Mouse (Mus musculus) spleen, embryonic (tissue): ENCODE results near the gene Ptcd2.

ENCODE experiments used
- CTCF ChIA-PET: fragments of 350-600 bp; sonication (Branson Sonifier 250); formaldehyde crosslinking; loops from one replicate; lab custom pipeline; 2022; lab: Charles Lee

Gene Ptcd2

GRCm38 (mm10) chr13:99307930-99308359 is 36.6 kb downstream of the Ptcd2 start:
- CTCF ChIA-PET, result no interaction called here

GRCm38 (mm10) chr13:99306164-99306563 is 38.3 kb downstream of the Ptcd2 start:
- CTCF ChIA-PET, result no interaction called here

- CTCF ChIA-PET, result no interaction called here
Measured at GRCm38 (mm10) chr13:99305186-99305585, 39.3 kb downstream of the Ptcd2 start.

GRCm38 (mm10) chr13:99304365-99304764 is 40.1 kb downstream of the Ptcd2 start:
- CTCF ChIA-PET, result no interaction called here

GRCm38 (mm10) chr13:99303846-99304245 is 40.7 kb downstream of the Ptcd2 start:
- CTCF ChIA-PET, result no interaction called here

GRCm38 (mm10) chr13:99299921-99300320 is 44.6 kb downstream of the Ptcd2 start:
- CTCF ChIA-PET, result no interaction called here

- CTCF ChIA-PET, result no interaction called here
Measured at GRCm38 (mm10) chr13:99294176-99294575, 50.3 kb downstream of the Ptcd2 start.

GRCm38 (mm10) chr13:99290766-99291165 is 53.7 kb downstream of the Ptcd2 start:
- CTCF ChIA-PET, result no interaction called here

GRCm38 (mm10) chr13:99287786-99288185 is 56.7 kb downstream of the Ptcd2 start:
- CTCF ChIA-PET, result no interaction called here

- CTCF ChIA-PET, result no interaction called here
Measured at GRCm38 (mm10) chr13:99287207-99287606, 57.3 kb downstream of the Ptcd2 start.

GRCm38 (mm10) chr13:99285241-99285640 is 59.3 kb downstream of the Ptcd2 start:
- CTCF ChIA-PET, result interaction anchor here (0.6 kb wide), 1 partner anchor 633 kb away, joined by 4 read pairs; no protein-coding TSS in a partner anchor

- CTCF ChIA-PET, result interaction anchor here (0.6 kb wide), 1 partner anchor 633 kb away, joined by 4 read pairs; no protein-coding TSS in a partner anchor
Measured at GRCm38 (mm10) chr13:99284400-99285160, 59.9 kb downstream of the Ptcd2 start.

- CTCF ChIA-PET, result no interaction called here
Measured at GRCm38 (mm10) chr13:99283916-99284315, 60.6 kb downstream of the Ptcd2 start.

- CTCF ChIA-PET, result no interaction called here
Measured at GRCm38 (mm10) chr13:99282961-99283360, 61.5 kb downstream of the Ptcd2 start.

GRCm38 (mm10) chr13:99279351-99279750 is 65.2 kb downstream of the Ptcd2 start:
- CTCF ChIA-PET, result no interaction called here

- CTCF ChIA-PET, result no interaction called here
Measured at GRCm38 (mm10) chr13:99278511-99278910, 66.0 kb downstream of the Ptcd2 start.

GRCm38 (mm10) chr13:99277521-99277920 is 67.0 kb downstream of the Ptcd2 start:
- CTCF ChIA-PET, result no interaction called here

- CTCF ChIA-PET, result no interaction called here
Measured at GRCm38 (mm10) chr13:99272046-99272445, 72.5 kb downstream of the Ptcd2 start.
